Mouse (Mus musculus) B cell, adult 2 months (primary cell): ENCODE data around the gene Crabp2.

Experiments
- DNase-seq, 2 experiments: peaks; one replicate each; pipeline ENCODE4 v3.0.0; 2022

Crabp2 gene

DNA sequence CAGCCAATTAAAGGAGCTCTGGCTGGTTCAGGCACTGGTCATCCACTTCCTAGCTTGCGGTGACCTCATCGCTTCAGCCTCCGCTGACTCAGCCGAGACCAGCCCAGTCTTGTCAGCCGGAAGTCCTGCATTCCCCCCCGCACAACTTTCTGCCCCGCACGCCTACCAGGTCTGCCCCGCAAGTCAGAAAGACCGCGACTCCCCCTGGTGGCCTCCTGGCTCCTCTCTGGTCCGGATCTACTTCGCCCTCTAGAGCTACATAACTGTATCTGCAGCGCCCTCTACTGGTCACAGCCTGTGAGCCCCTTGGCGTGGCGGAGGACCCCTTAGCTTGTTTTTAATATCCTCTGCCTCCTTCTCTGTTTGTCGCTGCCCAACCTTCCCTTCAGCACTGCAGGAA is 38.4 kb downstream of the Crabp2 start:
- peak; percentile 95 to 96 for DNase-seq

DNA sequence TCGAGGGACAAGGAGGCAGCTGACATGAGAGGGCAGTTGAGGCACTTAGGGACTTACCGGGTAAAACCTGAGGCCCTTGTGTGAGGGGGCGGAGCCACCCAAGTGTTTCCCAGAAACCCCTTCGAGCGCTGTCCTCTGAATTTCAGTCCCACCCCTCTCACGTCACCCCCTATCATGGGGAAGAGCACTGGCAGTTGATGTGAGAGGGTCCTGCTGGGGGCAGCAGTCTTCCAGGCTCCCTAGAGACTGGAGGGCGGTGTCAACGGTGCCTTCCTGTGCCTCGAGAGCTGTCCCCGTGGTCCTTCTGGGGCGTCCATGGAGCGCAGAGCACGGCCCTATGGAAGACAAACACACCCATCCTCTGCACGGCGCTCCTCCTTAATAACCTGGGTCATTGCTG is 39.2 kb downstream of the Crabp2 start:
- DNase-seq = peak in 1 of 2 experiments; percentile 20

DNA sequence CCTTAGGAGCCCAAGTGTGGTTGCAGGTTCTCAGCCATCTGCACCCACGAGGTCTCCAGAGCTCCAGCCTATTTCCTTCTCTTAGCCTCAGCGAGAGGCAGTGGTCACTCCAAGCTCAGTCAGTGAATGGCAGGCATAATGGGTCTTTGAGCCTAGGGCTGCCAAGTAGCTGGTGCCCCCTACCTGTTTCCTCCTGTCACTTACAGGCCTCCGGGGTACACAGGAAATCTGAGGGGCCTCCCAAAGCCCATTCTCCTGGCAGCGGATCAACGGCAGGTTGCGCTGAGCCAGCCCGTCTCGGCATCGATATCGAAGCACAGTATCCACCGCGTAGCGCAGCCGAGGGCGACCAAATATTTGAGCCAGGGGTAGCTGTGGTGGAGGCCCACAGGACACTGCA is 39.6 kb downstream of the Crabp2 start:
- no peak for DNase-seq

DNA sequence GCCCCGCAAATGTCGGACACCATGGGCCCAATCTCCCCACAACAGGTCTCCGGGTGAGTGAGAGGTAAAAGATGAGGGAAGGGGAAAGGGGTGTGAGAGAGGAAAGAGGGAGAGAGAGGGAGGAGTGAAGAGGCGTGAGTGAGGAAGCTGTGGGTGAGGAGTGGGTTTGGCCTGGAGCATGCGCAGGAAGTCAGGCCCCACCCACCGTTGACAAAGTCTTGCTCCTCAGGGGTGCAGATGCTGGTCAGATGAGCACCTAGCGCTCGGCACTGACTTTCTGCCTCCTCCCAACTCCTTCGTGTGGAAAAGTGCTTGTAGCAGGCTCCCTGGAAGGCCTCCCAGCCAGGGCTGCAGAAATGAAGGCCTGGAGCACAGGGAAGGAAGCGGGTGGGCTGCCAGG is 41.5 kb downstream of the Crabp2 start:
- no peak for DNase-seq

DNA sequence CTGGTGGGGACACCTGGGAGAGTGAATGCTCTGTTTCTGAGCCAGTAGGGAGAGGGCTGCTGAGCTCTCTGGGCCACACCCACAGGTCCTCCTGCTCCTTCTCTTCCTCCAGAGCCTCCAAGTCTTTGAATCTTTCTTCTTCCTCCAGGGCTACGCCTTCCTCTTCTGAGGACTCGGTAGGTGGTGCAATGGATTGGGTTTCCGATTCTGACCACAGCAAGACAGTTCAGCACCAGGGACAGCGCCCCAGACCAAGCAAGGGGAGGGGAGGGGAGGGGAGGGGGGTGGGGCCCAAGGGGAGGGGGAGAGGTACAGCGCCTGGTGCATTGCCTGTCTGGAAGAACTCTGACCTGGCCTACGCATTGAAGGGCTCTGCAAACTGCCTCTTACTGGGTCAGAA is 45.0 kb downstream of the Crabp2 start:
- peak; percentile 46 for DNase-seq

DNA sequence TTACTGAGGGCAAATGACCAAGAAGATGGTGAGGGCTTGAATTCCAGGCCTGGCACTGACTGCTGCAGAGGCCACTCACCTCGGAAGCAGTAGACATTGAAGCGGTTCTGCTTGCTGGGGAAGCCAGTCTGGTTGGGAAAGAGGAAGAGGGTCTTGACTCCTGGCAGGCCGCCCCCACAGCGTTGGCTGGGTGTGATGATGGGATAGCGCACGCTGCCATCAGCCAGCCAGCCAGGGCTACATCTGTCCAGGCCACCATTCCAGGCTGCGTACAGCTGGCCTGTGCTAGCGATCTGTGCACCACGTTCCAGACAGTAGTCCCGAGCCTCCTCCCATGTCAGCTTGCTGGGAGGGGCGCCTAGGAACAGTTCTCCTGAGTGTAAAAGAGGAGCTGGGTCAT is 46.9 kb downstream of the Crabp2 start:
- no peak for DNase-seq

DNA sequence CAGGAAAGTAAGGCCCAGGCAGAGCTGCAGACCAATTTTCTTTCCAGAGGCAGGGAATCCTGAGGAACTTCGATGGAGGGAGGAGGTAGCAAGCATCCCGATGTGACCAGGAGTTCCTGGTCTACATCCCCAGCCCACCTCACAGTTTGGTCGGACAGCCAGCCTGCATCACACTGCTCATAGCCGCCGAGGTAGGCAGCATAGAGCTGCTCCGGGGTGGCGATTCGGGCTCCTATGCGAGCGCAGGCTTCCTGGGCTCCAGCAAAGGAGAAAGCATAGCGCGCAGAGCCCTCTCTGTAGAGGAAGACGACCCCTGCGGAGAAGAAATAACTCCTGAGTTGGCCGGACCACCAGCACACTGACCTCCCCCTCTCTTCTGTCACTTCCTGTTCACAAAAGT is 47.9 kb downstream of the Crabp2 start:
- no peak for DNase-seq

DNA sequence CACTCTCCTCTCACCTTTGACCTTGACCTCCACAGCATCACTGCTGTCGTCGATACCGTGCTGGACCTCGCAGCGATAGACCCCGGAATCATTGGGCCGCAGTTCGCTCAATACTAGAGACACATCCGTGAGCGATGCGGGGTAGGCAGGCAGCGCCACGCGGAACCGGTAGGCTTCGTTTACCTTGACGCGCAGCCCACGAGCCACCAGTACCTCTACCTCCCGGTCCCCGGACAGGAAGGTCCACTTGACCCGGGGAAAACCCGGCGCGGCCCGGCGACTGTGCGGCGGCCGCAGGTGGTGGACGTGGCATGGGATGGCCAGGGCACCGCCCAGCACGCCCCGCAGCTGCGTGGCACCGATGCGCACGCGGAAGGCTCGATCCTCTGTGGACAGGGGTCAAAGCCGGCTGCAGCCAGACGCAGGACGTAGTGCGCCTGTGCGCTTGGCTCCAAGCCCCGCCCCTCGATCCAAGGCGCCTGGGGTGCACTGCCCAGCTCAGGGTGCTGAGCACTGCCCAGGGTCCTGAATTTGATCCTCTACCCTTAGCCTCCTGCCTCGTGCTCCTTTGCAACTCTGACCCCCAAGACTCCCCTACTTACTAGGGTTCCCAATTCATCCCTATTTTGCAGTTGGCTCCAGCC is 48.6 kb downstream of the Crabp2 start:
- no peak for DNase-seq

DNA sequence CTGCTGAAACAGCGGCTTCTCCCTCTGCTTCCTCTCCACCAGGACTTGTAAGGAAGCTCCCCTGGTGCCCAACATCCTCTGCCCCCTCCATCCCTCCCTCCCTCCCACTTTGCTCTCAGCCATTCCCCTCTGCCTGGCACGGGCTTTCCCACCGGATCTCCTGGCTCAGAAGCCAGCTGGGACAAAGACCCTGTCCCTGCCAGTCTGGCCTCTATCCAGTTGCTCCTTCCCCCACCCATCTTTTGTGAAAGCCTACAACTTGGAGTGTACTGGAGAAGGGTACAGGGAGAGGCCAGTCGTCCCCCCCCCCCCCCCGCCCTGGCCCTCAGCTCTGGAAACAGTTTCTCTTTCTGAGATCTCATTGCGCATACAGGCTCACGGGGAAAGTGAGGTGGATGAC is 50.3 kb downstream of the Crabp2 start:
- no peak for DNase-seq

DNA sequence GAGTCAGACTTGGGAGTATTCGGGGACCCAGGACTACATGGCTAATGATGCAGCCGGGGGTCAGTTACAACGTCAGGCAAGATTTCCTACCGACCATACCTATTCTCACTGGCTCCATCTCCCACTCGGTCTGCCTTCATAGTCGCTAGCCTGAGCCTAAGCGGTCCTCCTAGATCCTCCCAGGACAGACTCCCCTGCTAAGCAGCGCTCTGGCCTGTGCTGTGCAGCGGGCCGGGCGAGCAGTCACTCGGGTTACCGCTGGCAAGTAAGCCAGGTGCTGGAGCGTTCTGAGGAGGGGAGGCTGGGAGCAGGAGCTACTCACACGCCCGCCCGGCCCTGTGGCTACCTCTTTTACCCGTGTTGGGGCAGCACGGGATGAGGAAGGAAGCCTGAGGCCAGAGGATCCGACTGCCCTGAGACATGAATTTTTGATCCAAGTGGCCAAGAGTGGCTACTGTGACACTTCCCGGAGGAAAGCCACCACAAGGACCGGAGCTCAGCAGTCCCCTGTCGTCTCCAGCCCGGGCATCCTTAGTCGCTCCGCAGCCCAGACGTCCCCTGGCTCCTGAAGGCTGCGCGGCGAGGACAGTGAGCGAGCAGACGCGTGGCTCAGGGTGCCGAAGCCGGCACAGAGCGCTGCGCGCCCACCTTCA is 50.9 kb downstream of the Crabp2 start:
- DNase-seq = no peak

DNA sequence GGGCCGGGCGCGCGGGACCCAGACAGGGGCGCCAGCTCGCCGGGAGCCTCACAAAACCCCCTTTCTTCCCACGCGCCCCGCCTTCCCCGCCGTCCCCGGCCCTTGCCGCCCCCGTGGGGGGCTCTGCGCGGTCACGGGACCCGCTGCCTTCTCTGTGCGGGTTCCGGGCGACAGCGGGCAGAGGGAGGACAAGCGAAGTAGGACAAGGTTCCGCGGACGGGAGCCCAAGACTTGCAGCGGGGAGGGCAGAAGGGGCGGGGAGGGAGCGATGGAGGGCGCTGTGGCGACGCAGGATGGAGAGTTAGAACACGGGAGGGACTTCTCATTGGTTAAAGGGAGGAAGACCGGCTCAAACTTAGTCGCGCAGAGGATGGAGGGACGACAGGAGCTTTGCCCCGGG is 51.7 kb downstream of the Crabp2 start, which contains the start of gene Bcan:
Bcan (minus strand) TSS at position 50 of the 400 bp plus-strand sequence.
- DNase-seq = no peak

DNA sequence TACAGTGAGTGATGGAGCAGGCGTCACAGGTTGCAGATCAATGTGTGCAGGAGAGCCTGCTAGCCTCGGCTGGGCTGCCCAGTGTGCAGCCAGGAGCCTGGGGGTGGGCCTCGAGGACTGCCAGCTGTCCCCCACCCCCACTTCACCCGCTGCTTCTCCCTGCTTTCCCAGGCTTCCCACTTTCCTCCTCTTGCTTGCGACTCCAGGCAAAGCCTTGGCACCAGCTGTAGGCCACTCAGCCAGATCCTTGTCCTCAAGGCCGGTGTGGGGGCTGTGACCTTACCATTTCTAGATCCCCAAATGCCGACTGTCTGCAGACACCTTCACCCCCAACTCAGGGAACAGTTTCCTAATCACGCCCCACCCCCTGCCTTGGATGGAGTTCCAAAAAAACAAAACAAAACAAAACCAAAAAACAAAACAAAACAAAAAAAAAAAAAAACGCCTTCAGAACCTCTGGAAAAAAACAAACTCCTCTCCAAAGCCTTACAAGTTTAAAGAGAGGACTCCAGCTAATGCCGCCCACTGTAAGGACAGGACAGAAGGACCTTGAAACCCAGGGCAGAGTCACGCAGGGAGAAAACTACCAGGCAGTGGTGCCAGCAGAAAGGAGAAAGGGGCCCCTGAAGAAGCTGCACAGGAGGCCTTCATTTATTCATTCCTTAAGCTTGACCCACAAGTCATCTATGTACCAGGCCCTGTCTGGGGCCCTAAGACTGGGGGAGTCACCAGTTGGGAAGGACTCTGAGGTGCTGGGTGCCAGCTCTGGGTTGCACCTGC is 52.5 kb downstream of the Crabp2 start:
- DNase-seq = no peak

DNA sequence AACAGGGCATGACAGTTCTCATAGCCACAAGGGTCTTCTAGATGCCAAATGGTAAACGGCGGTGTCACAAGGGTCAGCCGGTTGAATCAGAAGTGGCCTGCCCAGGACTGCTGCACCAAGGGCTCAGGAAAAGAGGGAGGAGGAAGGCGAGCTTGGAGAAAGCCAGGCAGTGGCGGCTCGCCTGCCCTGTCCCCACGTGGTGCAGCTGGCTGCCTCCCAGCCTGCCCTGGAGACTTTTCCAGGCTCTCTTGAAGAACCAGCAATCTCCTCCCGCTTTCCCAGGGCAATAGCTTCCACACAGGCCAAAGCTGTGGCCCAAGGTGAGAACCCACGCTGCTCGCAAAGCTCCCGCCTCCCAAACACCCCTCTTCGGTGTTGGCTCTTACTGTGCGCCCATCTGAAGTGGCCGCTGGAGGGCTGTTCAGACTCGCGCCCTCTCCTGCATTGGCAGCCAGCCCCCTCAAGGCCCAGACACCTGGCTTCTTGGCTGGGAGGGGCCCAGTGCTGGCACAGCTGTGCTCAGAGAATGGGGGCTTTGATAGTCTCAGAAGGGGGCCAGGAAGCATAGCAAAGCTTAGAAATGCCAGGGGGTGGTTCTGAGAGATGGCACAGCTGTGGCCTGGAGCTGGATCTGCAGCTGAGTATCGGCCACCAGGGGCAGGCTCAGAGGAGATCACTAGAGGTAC is 54.0 kb downstream of the Crabp2 start:
- no peak for DNase-seq
